Mouse (Mus musculus): ENCODE data around the gene Dnm3.

GRCm38 (mm10) chr1:162394549-162394948, 83.3 kb downstream of the Dnm3 start:
- TF ChIP-seq CHD2 (IDR thresholded peaks at IDR 0.05; ENCODE audit: low read depth, low read length) (no peak), ZNF384 (IDR thresholded peaks at IDR 0.05; ENCODE audit: low read depth, low read length) (no peak)

Measured in ES-E14 (cell line).